Mouse (Mus musculus): ENCODE results near the gene Cort.

GRCm38 (mm10) chr4:149164150-149164549, 37.6 kb upstream of the Cort start:
- TF ChIP-seq POLR2A (IDR thresholded peaks at IDR 0.05; ENCODE audit: borderline replicate concordance, control insufficient read depth, low read depth, low read length) (no peak), CTCF (IDR thresholded peaks at IDR 0.05; ENCODE audit: control insufficient read depth, insufficient read depth, low read length) (no peak)

All from bone marrow, adult 2 months (tissue).